Mouse (Mus musculus) frontal cortex, postnatal 14 days (tissue): ENCODE results near the gene Lrmda.

ENCODE experiments used
- DNase-seq, 2 experiments: peaks; one replicate each; pipeline ENCODE4 v3.0.0; 2022; ENCODE audit warnings: low spot score in 2 of 2

Lrmda gene

GRCm38 (mm10) chr14:22093124-22093523, 73.6 kb downstream of the Lrmda start:
- DNase-seq: no peak

- DNase-seq: no peak
Observed at GRCm38 (mm10) chr14:22101961-22102805, 82.7 kb downstream of the Lrmda start.

DNA sequence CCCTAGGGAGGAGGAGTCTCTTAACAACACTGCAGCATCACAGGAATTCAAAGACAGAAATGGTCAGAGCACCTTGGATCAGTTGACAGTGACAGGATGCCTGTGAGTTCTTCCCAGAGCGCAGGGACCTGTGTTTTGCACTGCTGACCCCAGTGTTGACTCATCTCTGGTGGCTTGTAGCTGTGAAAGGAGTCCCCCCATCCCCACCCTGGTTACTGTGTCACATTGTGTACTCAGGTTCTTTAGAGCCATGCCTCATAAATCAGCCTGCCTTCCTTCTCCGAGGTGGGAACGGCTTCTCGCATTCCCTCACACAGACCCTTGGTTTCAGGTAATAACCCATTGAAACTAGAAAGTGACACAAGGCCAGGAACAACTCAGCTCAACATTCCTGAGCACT, 86.3 kb downstream of the Lrmda start:
- DNase-seq: no peak

DNA sequence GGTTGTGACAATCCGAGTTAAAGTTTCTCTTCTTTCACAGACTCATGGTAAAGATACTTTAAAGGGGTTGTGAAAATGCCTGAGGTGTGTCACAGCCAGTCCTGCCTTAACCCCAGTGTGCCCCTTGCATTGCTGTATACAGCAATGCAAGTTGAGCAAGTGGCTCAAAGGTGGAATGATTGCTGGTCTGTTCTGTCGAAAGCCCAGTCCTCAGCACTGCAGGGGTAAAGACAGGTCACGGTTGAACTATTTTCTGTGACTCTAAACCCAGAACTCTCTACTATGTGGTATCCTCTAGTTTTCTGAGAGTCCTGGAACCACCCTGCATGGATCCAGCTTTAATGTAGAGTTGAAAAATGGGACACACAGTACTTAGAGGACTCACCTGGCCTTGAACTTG, 87.3 kb downstream of the Lrmda start:
- no peak for DNase-seq

GRCm38 (mm10) chr14:22109423-22109822, 89.9 kb downstream of the Lrmda start:
- no peak for DNase-seq

GRCm38 (mm10) chr14:22113463-22114361, 94.2 kb downstream of the Lrmda start:
- no peak for DNase-seq

- DNase-seq: no peak
Observed at GRCm38 (mm10) chr14:22114651-22115351, 95.3 kb downstream of the Lrmda start.

DNA sequence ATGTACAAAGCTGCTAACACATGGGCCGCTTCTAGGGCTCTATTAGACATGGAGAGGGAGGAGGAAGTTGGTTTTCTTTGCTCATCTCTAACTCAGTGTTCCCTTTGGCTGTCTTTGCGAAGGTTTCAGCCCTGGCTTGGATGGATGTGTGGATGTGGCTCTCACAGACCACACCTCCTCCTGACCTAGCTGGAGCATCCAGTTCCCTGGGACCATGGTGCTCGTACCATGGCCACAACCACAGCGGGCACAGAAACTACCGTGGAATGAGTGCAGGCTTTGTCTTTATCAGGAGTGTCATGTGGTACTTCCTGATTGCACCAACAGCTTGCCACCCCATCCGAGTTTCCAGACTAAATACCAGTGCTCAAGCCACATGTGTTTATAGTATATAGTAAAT, 98.6 kb downstream of the Lrmda start:
- DNase-seq: no peak

- no peak for DNase-seq
Observed at GRCm38 (mm10) chr14:22118512-22118911, 99.0 kb downstream of the Lrmda start.

- no peak for DNase-seq
Observed at GRCm38 (mm10) chr14:22126276-22126675, 106.8 kb downstream of the Lrmda start.

- no peak for DNase-seq
Observed at GRCm38 (mm10) chr14:22126859-22127258, 107.3 kb downstream of the Lrmda start.

DNA sequence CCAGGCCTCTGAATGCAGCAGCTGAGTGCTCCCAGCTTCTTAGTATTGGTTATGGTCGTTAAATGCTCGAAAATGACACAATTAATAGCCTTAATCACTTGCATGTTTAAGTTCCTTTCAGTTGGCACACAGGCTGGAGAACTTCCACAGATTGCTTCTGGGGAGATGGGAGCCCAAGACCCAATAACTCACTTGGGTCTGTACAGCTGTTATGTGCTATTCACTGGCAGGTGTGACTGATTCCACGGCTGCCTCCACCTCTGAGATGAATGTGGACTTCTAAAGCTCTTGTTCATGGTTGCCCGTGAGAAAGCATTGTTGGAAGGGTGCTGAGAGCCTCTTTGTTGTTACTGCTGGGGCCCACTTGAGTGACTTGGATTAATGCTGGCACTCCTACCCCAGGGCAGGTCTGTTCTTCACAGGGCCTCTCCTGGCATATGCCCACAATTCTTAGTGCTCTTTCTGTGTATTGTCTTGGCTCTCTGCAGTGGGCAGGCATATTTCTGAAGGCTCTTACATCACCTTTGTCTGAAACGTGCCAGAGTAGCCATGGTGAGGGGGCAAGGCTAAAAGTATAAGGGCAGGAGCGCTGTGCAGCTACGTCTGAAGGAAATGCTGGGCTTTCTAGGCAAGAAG, 111.6 kb downstream of the Lrmda start:
- DNase-seq: no peak

DNA sequence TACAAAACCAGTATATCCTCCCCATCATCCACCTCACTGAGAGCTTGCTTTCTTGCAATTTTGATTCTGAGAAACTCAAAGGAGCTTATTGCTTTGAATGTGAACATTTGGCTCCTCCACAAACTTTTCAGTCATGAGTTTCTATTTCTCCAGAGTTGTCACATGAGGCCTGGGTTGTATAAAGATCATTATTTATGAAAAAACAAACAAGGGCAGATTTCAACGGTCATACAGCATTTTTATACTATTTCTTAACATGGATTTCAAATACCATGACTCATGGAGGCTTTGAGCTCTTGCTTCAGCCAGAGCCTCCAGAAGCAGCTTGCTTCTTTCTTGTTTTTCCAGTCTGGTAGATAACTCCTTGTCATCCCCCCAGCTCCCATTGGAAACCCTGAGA, 119.8 kb downstream of the Lrmda start:
- no peak for DNase-seq

- DNase-seq: no peak
Observed at GRCm38 (mm10) chr14:22144014-22144413, 124.5 kb downstream of the Lrmda start.

- no peak for DNase-seq
Observed at GRCm38 (mm10) chr14:22145863-22146262, 126.4 kb downstream of the Lrmda start.

DNA sequence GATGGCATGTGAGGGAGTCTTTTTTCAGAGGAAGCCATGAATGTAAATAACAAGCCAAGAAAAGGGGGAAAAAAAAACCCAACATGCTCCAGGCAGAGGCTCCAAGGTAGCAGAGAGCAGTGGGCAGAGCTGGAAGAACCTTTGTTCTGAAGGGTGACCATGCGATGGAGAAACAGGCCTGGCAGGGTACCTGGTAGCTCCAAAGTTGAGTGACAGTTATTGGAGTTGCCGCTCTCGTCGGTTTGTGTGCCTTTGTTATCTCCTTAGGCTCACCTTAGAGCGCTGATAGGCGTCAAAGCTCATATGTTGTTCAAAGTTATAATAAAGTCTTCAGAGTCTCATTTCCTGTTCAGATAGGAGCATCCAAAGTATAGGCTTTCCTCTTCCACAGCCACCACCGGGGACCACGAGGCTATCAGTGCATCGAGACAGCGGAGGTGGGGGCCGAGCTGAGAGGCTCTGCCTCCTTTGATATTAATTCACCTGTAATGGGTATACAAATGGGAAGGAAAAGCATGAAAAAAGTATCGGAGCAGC, 127.1 kb downstream of the Lrmda start:
- no peak for DNase-seq

- no peak for DNase-seq
Observed at GRCm38 (mm10) chr14:22147341-22148024, 128.0 kb downstream of the Lrmda start.

- DNase-seq: no peak
Observed at GRCm38 (mm10) chr14:22152701-22153100, 133.2 kb downstream of the Lrmda start.

- no peak for DNase-seq
Observed at GRCm38 (mm10) chr14:22154096-22154495, 134.6 kb downstream of the Lrmda start.

DNA sequence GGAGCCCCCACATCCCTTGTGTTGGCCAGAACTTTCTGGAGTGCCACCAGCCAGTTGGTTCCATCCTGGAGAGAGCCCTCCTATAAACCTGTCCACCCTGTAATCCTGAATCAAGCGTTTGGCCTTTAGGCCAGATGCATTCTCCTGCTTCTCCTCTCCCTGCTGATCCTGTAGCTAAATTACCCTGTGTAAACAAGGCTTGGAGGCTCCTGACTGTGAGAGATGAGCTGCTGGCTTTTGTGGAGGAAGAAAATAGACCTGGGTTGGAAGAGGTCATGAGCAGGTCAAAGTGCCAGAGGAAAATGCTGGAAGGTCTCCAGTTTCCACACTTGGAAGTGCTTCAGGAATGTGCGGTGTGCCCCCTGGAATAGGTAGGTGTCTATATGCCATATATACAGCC, 135.5 kb downstream of the Lrmda start:
- no peak for DNase-seq

DNA sequence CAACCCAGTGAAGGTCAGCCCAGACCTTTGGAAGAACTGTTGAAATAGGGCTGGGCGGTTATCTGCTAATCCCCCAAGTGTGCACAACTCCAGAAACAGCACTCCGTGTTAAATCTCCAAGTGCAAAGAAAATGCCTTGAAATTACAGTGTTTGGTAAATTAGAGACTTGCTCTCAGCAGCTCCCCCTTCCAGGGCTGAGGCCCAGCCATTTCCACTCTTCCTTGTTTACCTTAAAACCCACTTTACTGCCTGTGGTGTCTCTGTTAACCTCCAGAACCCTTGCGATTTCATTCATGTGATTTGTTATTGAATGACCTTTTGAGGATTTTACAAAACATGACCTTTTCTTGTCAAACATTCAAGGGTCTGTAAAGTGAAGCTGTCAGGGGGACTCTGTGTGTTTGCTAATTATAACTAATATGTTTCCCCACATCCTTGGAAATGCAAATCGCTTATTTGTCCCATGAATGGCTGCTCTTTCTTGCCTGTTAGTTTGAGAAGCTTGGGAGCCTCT, 136.1 kb downstream of the Lrmda start:
- no peak for DNase-seq
